Mouse (Mus musculus) frontal cortex, postnatal 36 days (tissue): ENCODE measurements around the gene Pde4a.
"Not testable (repeated sequence)": the region's sequence is repeated elsewhere in the genome, so short reads cannot be mapped to it uniquely, and the experiment has no call there.

Experiments used
- DNase-seq, 2 experiments: peaks; one replicate each; pipeline ENCODE4 v3.0.0; 2022; ENCODE audit warnings: low spot score in 2 of 2

The Pde4a gene

DNA sequence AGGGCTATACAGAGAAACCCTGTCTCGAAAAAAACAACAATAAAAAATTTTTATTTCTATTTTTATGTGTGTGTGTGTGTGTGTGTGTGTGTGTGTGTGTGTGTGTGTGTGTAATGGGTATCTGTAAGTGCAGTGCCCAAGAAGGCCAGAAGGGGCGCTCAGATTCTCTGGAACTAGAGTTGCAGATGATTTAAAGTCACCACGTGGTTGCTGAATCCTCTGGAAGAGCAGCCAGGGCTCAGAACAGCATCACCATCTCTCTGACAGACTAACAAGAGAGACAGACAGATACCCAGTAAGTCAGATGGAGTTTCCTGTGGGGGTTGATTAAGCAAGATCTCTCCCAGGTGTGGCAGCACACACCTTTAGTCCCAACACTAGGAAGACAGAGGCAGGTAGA is 54.3 kb downstream of the Pde4a start:
- DNase-seq, result no peak

DNA sequence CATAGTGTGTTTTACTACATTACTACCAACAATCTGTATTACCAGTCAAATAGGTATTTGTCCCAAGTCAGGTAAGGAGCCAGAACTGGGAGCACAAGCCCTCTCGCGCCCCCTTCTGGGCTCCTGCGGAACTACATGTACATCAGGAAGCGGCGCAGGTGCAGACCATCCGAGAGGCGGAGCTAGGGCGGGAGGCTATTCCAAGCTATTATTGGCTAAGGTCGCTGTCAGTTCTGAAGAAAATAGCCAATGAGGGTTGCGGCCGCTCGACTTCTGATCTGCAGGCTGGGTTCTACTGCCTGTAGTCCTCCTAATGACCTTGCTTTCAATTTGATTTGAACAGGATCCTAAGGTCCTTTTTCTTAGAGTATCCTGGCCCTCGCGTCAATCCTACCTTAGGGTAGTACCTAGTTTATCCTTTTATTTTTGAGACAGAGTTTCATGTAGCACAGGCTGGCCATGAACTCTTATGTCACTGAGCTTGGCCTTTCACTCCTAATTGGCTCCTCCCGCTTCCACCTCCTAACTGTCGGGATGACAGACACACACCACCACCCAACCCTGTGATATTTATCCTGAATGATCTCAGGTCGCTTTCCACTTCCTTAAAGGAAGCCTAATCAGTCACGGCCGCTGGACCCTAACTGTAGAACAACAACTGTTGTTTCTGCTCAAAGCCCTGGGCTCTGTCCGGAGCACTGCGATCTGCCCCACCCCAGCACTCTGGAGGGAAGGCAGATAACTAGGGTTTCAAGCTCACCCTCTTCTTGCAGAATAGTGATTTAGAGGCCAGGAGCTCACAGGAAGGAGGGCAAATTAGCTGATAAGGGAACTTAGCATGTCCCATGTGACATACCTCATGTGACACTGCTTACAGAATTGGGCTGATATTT is 55.2 kb downstream of the Pde4a start:
- peak; percentile 89 to 96 for DNase-seq

DNA sequence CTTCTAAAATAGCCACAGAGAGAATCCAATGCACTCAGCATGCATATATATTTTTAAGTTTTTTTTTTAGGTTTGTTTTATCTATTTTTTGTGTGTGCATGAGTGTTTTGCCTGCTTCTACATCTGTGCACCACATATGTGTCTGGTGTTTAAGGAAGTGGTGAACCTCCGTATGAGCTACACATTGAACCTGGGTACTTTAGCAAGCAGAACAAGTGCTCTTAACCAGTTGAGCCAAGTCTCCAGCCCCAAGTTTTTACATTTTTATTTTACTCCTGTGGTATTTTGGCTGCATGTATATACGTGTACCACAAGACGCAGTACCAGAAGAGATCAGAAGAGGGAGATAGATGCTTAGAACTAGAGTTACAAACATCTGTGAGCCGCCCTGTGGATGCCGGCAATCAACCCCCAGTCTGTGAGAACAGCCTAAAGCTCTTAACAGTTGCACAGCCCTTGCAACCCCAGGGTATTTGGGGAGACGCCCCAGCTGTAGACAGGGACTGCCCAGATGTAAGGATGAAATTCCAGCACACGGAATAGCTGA is 55.9 kb downstream of the Pde4a start:
- DNase-seq, result peak in 1 of 2 experiments; percentile 41

DNA sequence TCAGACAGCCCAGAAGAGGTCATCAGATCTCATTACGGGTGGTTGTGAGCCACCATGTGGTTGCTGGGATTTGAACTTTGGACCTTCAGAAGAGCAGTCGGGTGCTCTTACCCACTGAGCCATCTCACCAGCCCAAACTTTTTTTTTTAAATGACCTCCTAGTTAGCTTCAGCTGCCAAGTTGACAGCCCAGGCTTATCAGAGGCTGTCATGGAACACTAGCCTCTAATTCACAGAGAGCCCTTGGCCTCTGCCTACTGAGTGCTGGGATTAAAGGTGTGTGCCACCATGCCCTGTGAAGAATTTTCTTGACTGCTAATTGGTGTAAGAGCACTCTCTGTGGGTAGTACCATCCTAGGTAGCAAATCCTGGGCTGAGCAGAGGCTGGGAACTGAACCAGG is 58.0 kb downstream of the Pde4a start:
- not testable (repeated sequence) for DNase-seq

DNA sequence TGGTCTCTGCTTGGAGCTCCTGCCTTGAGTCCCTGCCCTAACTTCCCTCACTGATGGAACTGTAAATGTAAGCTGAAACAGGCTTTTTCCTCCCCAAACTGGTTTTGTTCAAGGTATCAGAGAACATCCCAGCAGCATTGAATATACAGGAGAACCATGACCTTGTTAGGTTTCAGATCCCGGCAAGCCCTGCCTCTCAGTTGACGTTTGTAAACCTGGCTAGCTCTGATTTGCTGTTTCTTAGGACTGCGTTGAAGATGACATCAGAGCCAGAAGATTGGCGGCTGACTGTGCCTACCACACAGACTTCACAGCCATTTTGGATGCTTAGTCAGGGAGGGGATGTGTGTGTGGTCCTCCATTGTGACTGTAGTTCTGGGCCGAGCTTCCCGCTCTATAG is 58.4 kb downstream of the Pde4a start:
- DNase-seq, result no peak

DNA sequence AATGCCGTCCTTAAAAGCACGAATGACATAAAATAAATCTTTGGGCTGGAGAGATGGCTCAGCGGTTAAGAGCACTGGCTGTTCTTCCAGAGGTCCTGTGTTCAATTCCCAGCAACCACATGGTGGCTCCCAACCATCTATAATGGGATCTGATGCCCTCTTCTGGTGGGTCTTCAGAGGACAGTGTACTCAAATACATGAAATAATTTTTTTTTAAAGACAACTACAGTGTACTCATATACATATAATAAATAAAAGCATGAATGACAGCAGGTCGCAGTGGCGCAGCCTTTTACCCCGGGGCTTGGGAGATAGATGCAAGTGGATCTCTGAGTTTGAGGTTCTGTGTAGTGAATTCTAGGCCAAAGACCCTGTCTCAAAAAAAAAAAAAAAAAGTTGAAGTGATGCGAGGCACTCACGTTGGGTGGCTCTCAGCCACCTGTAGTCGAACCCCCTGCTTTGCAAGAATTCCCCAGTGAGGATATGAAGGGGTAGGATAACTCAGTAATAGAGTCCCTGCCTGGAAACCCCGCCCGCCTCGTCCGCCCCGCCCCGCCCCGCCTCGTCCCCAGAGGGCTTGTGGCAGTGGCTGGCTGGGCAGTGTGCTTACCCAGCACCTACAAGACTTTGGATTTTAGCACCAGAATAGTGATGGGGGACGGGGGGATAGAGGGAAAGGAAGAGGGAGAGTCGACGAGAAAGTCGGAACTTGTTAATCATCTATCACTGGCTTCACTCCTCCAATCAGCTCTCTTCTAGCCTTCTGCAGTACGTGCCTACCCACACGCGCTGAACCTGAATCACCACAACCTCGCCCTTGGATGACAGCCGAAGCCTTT is 59.3 kb downstream of the Pde4a start:
- DNase-seq, result no peak

- DNase-seq, result no peak
Observed at GRCm38 (mm10) chr9:21225415-21225758, 59.9 kb downstream of the Pde4a start.

GRCm38 (mm10) chr9:21227342-21227741 is 61.8 kb downstream of the Pde4a start:
- no peak for DNase-seq

DNA sequence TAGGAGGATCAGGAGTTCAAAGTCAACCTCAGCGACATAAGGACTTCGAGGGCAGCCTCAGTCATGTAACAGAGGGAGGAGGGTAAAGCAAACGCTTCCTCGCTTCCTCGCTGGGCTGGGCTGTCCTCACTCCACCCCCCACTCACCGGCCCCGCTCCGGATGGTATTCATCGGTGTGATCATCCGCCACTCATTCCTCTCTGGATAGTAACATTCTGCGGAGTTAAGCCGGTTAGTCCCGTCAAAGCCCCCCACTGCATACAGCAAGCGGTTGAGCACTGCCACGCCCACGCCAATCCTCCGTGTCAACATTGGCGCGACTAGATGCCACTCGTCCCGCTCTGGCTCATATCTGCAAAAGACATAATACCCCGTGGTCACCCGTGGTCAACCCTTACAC is 66.0 kb downstream of the Pde4a start:
- DNase-seq, result no peak

- DNase-seq, result no peak
Observed at GRCm38 (mm10) chr9:21232867-21233266, 67.4 kb downstream of the Pde4a start.

DNA sequence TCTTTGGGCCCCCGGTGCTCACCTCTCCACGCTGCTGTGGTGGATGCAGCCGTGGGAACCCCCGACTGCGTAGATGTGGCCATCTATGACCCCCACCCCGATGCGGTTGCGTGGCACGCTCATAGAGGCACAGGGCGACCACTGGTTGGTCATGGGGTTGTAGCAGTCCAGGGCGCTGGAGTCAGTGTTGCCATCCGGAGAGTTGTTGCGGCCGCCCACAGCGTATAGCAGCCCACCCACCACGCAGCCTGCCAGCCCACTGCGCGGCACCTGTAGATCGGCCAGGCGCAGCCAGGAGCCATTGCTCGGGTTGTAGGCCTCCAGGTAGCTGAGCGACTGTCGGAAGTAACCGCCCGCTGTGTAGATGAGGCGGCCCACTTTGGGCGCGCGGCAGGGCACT is 67.9 kb downstream of the Pde4a start:
- no peak for DNase-seq

DNA sequence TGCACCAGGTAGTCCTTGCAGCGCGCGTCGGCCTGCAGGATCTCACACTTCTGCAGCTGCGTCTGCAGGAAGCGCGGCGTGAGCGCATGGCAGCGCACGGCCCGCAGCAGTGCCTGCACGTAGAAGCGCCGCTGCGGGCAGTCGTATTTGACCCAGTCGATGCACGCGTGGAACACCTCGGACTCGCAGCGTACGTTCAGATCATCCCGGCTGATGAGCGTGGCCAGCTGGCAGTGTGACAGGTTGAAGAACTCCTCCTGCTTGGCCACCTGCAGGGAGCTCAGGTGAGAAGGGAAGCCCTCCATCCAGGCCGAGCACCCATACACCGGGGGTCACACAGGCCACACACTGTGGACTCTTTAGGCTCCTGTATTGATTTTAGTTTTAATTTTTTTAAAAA is 68.3 kb downstream of the Pde4a start:
- no peak for DNase-seq

DNA sequence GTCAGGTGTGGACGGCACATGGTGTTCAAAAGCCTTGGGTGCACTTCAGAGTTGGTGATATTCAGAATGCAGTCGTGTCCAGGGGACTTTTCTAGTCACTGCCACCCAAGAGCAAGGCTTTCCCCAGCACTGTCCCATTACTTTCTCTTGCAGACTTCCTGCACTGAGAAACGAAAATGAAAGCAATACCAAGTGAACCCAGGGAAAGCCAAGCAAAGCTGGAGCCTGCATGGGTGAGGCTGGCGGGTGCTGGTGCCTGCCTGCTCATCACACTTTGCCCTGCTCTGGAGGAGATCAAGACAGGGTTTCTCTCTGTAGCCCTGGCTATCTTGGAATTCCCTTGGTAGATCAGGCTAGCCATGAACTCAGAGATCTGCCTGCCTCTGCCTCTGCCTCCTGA is 69.8 kb downstream of the Pde4a start:
- no peak for DNase-seq

DNA sequence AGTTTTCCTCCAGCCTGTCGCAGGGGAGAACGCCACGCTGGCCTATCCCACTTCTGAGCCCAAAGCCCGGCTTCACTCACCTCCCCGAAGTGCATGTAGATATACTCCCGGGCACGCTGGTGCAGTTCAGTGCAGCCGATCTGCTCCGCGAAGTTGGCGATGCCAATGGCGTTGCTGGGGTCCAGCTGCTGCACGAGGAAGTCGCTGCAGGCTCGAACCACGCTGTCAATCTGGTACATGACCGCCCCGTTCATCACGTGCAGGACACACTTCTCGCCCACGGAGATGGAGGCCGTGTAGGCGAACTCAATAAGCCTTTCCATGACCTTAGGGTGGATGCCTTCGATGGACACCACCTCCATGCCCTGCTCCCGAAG is 71.5 kb downstream of the Pde4a start:
- DNase-seq, result no peak

DNA sequence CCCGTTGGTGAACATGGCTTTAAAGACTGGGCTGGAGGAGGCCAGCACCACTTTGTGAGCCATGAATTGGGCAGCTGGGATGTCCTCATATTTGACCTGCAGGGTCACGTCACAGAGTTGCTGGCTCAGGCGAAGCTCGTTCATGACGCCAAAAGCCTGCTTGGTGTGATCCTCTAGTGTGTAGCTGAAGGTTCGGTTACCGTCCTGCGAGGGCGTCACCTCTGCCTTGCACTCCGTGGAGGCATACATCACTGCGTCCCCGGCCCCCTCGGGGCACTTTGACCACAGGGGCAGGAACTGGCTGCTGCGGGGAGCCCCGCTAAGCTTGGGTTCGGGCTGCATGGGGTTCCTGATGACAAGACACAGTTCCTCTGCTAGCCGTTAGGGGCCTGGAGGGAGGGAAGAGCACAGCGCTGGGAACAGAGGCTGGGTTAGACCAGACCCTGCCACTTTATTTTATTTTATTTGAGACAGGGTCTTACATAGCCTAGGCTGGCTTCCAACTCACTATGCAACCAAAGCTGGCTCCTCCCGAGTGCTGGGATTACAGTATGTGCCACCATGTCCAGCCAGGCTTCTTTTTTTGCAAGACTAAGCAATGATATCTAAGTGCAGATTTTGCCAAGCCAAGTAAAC is 72.0 kb downstream of the Pde4a start:
- DNase-seq, result no peak

- DNase-seq, result peak; percentile 29 to 40
Observed at GRCm38 (mm10) chr9:21238004-21238732, 72.7 kb downstream of the Pde4a start.

- peak; percentile 69 to 72 for DNase-seq
Observed at GRCm38 (mm10) chr9:21238733-21239464, 73.4 kb downstream of the Pde4a start, which contains the start of gene Keap1. Gene Keap1, minus strand, starts transcription at chr9:21239361.

GRCm38 (mm10) chr9:21239465-21239848 is 73.9 kb downstream of the Pde4a start:
- DNase-seq, result no peak

GRCm38 (mm10) chr9:21241343-21241742 is 75.8 kb downstream of the Pde4a start:
- DNase-seq, result peak; percentile 64 to 88

- DNase-seq, result no peak
Observed at GRCm38 (mm10) chr9:21243826-21244427, 78.4 kb downstream of the Pde4a start.
